Comparison of ENCODE assay signal across 8 mouse cellular contexts in genomic region chr3:87970184-87970938, GRCm38 (mm10). TPM values are rescaled to one million over a fixed set of nuclear protein-coding genes. Genes with fewer than 3 reads are reported as not detected.
DNase-seq lines count a peak whose midpoint lies in the region; ATAC-seq and TF ChIP-seq lines count a peak whose summit lies in the region.

No protein-coding gene starts in this region.

- H3K27ac ChIP-seq in heart, embryonic 16.5 days (ENCODE audit: low read length) = 0 out of 2 replicates have a peak overlapping the region, but pooled peaks have one; percentile 14
- H3K27ac ChIP-seq in small intestine, adult 2 months (ENCODE audit: insufficient read depth, low read depth, low read length) = no peak overlapping the region

- peak; percentile 40 for DNase-seq in cerebellum, adult 9-10 months
- no peak for DNase-seq in cerebellum, adult 11 months
- DNase-seq in MEL-GATA-1-ER (ENCODE audit: extremely low read depth, low read depth) = peak; percentile 57
- peak; percentile 87 for DNase-seq in embryo, embryonic 11 days
- DNase-seq in kidney, postnatal 25 days = peak; percentile 56 to 72
- DNase-seq in lung, postnatal 36 days = peak; percentile 82

- ATAC-seq in heart, embryonic 16.5 days (replicated peaks; ENCODE audit: extremely low read depth, insufficient read depth, low FRiP score) = no peak; the same call in 1 of the 2 replicates

- H3K4me1 ChIP-seq in heart, embryonic 16.5 days (ENCODE audit: control insufficient read depth, insufficient read depth, low read length) = peaks cover 23% of the 10 kb centered on the region
- peaks cover 8% of the 10 kb centered on the region for H3K4me1 ChIP-seq in small intestine, adult 2 months (ENCODE audit: control insufficient read depth, insufficient read depth, insufficient read length, low read length)

- TF ChIP-seq POLR2A in small intestine, adult 2 months (IDR thresholded peaks at IDR 0.05; ENCODE audit: low read depth, low read length) = no peak

- H3K4me3 ChIP-seq in heart, embryonic 16.5 days (ENCODE audit: low read length) = peak overlapping the region; percentile 60
- peak overlapping the region; percentile 61 for H3K4me3 ChIP-seq in small intestine, adult 2 months (ENCODE audit: low read depth, low read length)

- peak; percentile 29; the same call in 1 of the 2 replicates for TF ChIP-seq CTCF in small intestine, adult 2 months (IDR thresholded peaks at IDR 0.05; ENCODE audit: extremely low read depth, insufficient read length, insufficient replicate concordance, low read depth, low read length)

- no peaks in the 10 kb centered on the region for H3K9me3 ChIP-seq in heart, embryonic 16.5 days (replicated peaks; ENCODE audit: control insufficient read depth, low read length)

- 1% methylated on average over 21 of the region's 21 CpGs for WGBS in heart, embryonic 16.5 days
- WGBS in small intestine, adult 2 months = 5% methylated on average over 21 of the region's 21 CpGs

- peak overlapping the region; percentile 81 for H3K4me2 ChIP-seq in heart, embryonic 16.5 days (ENCODE audit: low read depth, low read length)

- H3K36me3 ChIP-seq in heart, embryonic 16.5 days (ENCODE audit: control insufficient read depth, insufficient read depth) = no peaks in the 10 kb centered on the region
- no peaks in the 10 kb centered on the region for H3K36me3 ChIP-seq in small intestine, adult 2 months (ENCODE audit: control insufficient read depth, insufficient read depth, low read length)

- peak overlapping the region; percentile 62 for H3K9ac ChIP-seq in heart, embryonic 16.5 days (ENCODE audit: low read length)

- H3K27me3 ChIP-seq in heart, embryonic 16.5 days (ENCODE audit: control insufficient read depth, insufficient read depth, low read length) = peaks cover 12% of the 10 kb centered on the region
- H3K27me3 ChIP-seq in small intestine, adult 2 months (ENCODE audit: control insufficient read depth, insufficient read depth, low read length) = peaks cover 28% of the 10 kb centered on the region

RNA-seq across cellular contexts. Expression of gene Nes, which starts 0.5 kb away (rescaled TPM):
- polyA plus RNA-seq in heart, embryonic 16.5 days (2015; fragmentation: Nextera tagmentation; extraction: Ambion mirVana) = 9.5 and 13.4 TPM in 2 replicates
- 2.6 and 5.0 TPM in 2 replicates for polyA plus RNA-seq in small intestine, adult 2 months (2012; rRNA removed)

RNA-seq across cellular contexts. Expression of gene Crabp2, which starts 21.9 kb away (rescaled TPM):
- polyA plus RNA-seq in heart, embryonic 16.5 days (2015; fragmentation: Nextera tagmentation; extraction: Ambion mirVana) = 7.8 and 10.1 TPM in 2 replicates
- polyA plus RNA-seq in small intestine, adult 2 months (2012; rRNA removed) = 0.10 TPM in 1 of 2 replicates, not detected in the other

RNA-seq across cellular contexts. Expression of gene Bcan, which starts 29.7 kb away (rescaled TPM):
- 0.13 and 0.47 TPM in 2 replicates for polyA plus RNA-seq in heart, embryonic 16.5 days (2015; fragmentation: Nextera tagmentation; extraction: Ambion mirVana)
- polyA plus RNA-seq in small intestine, adult 2 months (2012; rRNA removed) = 0.04 and 0.24 TPM in 2 replicates

RNA-seq across cellular contexts. Expression of gene Rrnad1, which starts 39.8 kb away (rescaled TPM):
- polyA plus RNA-seq in heart, embryonic 16.5 days (2015; fragmentation: Nextera tagmentation; extraction: Ambion mirVana) = 14.0 and 15.1 TPM in 2 replicates
- polyA plus RNA-seq in small intestine, adult 2 months (2012; rRNA removed) = 12.5 and 17.3 TPM in 2 replicates

RNA-seq across cellular contexts. Expression of gene Isg20l2, which starts 40.2 kb away (rescaled TPM):
- polyA plus RNA-seq in heart, embryonic 16.5 days (2015; fragmentation: Nextera tagmentation; extraction: Ambion mirVana) = 29.2 and 29.4 TPM in 2 replicates
- polyA plus RNA-seq in small intestine, adult 2 months (2012; rRNA removed) = 3.9 and 7.0 TPM in 2 replicates
